Mouse (Mus musculus): ENCODE data around the gene Nfyb. TPM values are rescaled to one million over a fixed set of nuclear protein-coding genes. Genes with fewer than 3 reads are reported as not detected.
A peak's percentile ranks its signal among the peaks of the same experiment; 100 is the strongest.

The Nfyb gene
- total RNA-seq, 2 experiments from 2014 or later, result 57.3 to 60.2 TPM

DNA sequence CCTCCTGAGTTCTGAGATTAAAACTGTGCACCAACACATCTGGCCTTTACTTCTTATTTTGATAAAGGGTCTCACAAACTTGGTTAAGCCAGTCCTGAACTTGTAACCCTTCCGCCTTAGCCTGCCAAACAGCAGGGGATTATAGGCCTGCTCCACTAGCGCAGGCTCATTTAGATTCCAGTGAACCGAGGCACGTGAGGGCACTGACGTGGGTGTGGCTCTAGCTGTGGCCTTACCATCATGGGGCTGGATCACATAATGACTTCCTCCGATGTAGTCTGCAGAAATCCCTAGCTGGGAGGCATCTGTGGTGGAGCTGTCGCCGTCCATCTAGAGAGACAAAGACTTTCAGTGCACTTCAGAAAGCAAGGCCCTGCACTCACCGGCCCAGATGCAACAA, 7.5 kb downstream of the Nfyb start:
- H3K4me3 ChIP-seq, result no peak overlapping the region
- DNase-seq (ENCODE audit: extremely low spot score in 1 of 2, low spot score in 2 of 2), result no peak
- H3K27ac ChIP-seq, result no peak overlapping the region
- TF ChIP-seq CTCF (IDR thresholded peaks at IDR 0.05), result no peak
- intact Hi-C loops (cut with DNase I), result no loop called here

DNA sequence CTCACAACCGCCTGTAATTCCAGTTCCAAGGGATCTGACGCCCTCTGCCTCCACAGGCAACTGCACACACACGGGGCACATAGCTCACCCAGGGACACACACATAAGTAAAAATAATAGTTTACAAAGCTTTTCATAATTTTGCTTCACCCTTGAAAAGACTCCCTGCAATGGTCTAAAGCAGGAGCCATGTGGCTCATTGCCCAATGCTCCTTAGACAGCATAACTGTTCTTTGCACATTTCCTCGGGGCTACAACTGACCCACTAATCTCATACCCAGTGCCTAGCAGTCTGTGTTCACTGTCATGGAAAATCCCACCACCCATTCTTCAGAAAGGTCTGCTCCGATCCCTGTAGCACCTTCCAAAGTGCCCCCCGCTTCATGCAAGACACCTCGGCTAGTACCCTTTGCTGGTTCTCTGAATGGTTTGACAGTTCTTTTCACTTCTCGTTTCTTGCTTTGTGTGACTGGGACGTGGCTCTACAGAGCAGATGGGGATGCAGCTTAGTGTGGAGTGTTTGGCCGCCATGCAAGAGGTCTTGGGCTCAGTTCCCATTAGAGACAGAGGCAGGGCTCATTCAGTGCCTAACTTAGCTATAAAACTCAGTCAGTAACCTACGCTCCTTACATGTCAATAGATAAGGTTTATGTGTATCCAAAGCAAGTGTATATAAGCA, 8.6 kb downstream of the Nfyb start:
- H3K27ac ChIP-seq, result no peak overlapping the region

DNA sequence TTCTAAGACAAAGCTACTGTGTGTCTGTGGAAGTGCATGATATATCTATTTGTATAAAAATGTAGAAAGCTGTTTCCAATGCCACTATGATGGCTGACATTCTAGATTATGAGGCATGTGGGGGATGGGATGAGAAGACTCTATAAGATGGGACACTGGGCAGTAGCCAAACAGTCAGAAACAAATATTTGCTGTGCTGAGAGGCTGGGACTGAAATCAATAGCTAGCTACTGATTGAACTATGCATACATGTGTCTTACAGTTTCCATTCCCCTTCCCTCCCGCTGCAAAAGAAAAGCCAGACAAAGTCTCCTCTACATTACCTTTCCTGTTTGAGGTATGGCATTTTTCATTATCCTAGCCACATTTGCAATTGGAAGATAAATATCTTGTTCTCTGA, 9.3 kb downstream of the Nfyb start:
- intact Hi-C loops (cut with DNase I), result no loop called here
- DNase-seq (ENCODE audit: extremely low spot score in 1 of 2, low spot score in 2 of 2), result no peak
- Histone ChIP-seq H3K4me3 (no peak overlapping the region), H3K27ac (no peak overlapping the region)
- TF ChIP-seq CTCF (IDR thresholded peaks at IDR 0.05), result no peak

More for the DNA sequence above, 8.6 kb downstream of the Nfyb start:
- TF ChIP-seq CTCF (IDR thresholded peaks at IDR 0.05), result no peak
- DNase-seq (ENCODE audit: extremely low spot score in 1 of 2, low spot score in 2 of 2), result no peak
- H3K4me3 ChIP-seq, result no peak overlapping the region
- intact Hi-C loops (cut with DNase I), result no loop called here

DNA sequence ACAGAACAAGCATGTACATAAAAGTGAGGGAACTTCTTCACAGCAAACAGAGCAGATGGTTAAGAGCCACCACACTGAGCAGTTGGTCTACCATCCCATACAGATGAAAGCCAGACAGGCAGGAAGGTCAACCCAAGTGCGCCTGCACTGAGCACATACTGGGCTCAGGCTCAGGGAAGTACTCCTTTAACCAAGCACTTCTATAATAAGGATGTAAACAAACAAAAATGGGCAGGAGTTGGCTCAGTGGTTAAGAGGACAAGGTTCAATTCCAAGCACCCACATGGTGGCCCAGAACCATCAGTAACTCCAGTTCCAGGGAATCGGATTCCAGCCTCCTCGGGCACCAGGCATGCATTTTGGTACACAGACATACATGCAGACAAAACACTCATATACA, 11.0 kb downstream of the Nfyb start:
- no peak overlapping the region for H3K4me3 ChIP-seq
- intact Hi-C loops (cut with DNase I), result no loop called here
- no peak for DNase-seq (ENCODE audit: extremely low spot score in 1 of 2, low spot score in 2 of 2)
- H3K27ac ChIP-seq, result no peak overlapping the region
- no peak for TF ChIP-seq CTCF (IDR thresholded peaks at IDR 0.05)

DNA sequence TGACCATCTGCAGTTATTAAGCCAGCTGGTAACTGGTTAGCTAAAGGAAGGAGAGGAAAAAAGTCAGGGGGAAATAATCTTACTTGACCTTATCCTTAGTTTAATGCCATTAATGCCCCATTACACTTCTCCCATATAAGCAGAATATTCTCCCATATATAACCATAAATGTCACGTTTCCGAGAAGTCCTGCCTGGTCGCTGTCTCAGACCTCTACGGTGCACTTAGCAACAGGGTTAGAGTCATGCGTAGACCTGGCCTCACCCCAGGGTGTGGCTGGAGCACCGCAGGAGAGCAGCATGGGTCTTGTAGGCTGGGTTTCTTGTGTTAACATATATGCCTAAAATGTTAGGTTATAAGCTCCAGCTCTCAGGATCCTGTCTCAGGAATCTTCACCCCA, 13.2 kb downstream of the Nfyb start:
- intact Hi-C loops (cut with DNase I), result no loop called here
- H3K4me3 ChIP-seq, result no peak overlapping the region
- no peak for TF ChIP-seq CTCF (IDR thresholded peaks at IDR 0.05)
- no peak overlapping the region for H3K27ac ChIP-seq
- DNase-seq (ENCODE audit: extremely low spot score in 1 of 2, low spot score in 2 of 2), result no peak

DNA sequence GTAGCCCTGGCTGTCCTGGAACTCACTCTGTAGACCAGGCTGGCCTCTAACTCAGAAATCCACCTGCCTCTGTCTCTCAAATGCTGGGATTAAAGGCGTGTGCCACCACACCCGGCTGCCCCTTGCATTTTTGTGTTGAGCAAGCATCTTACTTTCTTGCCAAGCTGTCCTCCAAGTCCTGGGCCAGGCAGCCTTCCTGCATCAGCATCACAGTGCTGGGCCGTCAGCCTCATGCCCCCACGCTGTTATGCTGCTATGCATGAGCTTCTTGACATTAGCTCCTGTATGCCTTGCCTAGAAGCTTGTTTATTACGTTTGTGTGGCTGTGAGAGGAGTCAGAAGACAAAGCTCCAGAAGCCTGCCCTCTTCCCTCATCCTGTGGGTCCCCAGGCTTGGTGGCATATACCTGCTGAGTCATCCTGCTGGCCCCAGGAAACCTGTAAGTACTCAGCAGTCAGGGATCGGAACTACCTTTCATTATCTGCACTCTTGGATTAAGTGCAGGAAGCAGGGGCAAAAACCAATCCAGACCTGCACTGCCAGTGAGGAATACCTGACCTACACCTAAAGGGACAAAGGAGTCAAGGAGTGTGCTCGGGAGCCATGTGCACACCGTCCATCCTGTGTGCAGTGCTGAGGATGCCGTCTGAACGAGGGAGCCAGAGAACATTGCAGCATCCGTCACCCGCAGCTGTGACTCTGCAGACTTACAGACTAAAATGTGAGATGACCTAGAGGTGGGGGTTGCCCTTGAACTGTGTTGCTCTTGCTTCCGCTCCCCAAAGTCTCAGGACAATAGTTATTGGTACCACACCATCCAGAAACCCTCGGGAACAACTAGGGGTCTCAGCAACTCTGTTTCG, 16.7 kb downstream of the Nfyb start:
- no peak overlapping the region for H3K4me3 ChIP-seq
- no peak for DNase-seq (ENCODE audit: extremely low spot score in 1 of 2, low spot score in 2 of 2)
- no peak overlapping the region for H3K27ac ChIP-seq
- no peak for TF ChIP-seq CTCF (IDR thresholded peaks at IDR 0.05)
- intact Hi-C loops (cut with DNase I), result no loop called here

DNA sequence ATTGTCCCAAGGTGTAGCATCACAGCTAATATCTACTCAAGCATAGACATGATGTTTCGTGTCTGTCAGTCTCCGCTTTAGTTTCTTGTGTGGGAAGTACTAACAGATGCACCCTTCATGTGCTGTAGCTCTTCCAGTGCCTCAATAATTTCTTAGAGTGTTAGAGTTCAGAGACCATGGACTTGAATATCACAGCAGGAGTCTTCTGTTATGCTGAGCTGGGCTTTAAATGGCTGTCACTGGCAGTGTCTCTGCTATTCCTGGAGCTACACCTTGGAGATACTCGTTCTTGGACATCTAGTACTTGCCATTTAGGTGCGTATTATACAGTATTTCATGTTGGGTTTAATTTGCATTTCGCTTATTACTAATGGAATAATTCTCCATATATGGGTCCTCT, 18.6 kb downstream of the Nfyb start:
- no peak for DNase-seq (ENCODE audit: extremely low spot score in 1 of 2, low spot score in 2 of 2)
- Histone ChIP-seq H3K4me3 (no peak overlapping the region), H3K27ac (no peak overlapping the region)
- intact Hi-C loops (cut with DNase I), result no loop called here
- TF ChIP-seq CTCF (IDR thresholded peaks at IDR 0.05), result no peak

DNA sequence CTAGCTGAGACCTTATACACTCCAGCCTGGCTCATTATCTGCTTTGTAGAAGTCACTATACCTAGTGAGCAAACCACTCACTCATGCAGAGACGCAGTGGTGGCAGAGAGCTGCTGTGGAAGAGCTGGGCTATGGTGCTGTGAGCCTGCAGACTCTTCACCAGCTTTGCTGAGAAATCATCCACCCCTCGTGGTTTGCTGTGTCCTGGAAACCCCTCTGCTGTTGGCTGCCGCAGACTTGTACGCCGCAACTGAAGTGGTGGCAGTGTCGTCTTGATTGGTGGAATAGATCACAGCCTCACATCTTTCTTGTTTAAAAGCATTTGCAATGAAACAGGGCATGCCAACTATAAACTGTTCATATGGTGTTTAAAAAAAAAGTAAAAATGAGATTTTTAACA, 19.6 kb downstream of the Nfyb start:
- Histone ChIP-seq H3K27ac (0 out of 2 replicates have a peak overlapping the region, but pooled peaks have one; percentile 11), H3K4me3 (no peak overlapping the region)
- intact Hi-C loops (cut with DNase I), result loop anchor here (5.0 kb wide), 1 partner anchor 37 kb away; no protein-coding TSS in a partner anchor
- TF ChIP-seq CTCF (IDR thresholded peaks at IDR 0.05), result no peak
- no peak for DNase-seq (ENCODE audit: extremely low spot score in 1 of 2, low spot score in 2 of 2)

DNA sequence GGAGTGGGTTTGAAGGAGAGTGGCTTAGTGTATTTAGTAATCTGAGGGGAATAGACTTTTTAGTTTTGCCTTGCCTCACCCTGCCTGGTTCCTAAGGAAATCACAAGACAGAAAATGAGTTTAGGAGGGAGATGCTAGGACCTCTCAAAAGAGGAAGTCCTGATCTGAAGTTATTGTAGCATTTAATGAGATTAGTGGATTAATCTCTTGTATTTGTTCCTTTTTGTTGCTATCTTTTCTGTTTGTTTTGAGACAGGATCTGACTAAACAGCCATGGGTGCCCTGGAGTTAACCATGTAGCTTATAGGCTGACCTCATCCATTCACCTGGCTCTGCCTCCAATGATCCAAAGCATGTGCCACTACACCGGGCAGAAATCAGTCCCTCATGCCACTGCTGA, 21.4 kb downstream of the Nfyb start:
- H3K4me3 ChIP-seq, result no peak overlapping the region
- intact Hi-C loops (cut with DNase I), result loop anchor here (5.0 kb wide), 1 partner anchor 35 kb away; no protein-coding TSS in a partner anchor
- no peak for TF ChIP-seq CTCF (IDR thresholded peaks at IDR 0.05)
- no peak for DNase-seq (ENCODE audit: extremely low spot score in 1 of 2, low spot score in 2 of 2)
- H3K27ac ChIP-seq, result no peak overlapping the region

DNA sequence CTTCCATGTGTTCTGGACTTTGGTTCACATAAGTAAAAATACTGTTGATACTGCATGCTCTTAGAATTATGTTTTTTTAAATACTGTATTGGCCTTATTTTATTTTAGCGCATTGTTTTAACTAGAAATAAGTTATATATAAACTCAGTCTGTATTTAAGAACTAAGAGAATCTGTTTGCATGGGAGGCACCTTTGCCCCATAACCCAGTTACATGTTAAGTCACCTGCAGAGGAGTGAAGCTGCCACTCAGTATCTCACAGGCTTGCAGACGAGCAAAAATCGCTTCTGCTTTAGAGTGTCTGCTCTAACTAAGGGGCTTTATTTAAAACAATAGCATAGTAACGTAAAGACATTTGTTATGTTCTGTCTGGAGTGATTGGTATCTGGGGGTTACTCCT, 22.1 kb downstream of the Nfyb start:
- DNase-seq (ENCODE audit: extremely low spot score in 1 of 2, low spot score in 2 of 2), result no peak
- intact Hi-C loops (cut with DNase I), result loop anchor here (5.0 kb wide), 1 partner anchor 35 kb away; no protein-coding TSS in a partner anchor
- no peak for TF ChIP-seq CTCF (IDR thresholded peaks at IDR 0.05)
- H3K27ac ChIP-seq, result no peak overlapping the region
- H3K4me3 ChIP-seq, result no peak overlapping the region

DNA sequence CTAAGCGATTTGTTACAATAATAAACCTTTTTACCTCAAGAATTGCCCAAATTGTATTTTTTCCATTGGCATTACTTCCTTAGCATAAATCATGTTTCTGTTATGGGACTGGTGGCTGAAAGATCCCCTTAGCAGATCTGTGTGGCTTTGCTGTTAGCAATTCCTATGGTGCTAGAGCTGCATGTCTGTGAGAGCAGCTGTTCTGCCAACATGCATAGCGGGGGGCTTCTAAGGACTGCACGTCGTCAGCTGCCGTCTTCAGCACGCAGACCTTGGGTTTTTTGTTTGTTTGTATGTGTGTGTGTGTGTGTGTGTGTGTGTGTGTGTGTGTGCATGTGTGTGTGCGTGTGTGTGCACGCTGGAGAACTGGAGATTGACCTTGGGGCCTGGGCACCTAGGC, 22.6 kb downstream of the Nfyb start:
- H3K4me3 ChIP-seq, result no peak overlapping the region
- TF ChIP-seq CTCF (IDR thresholded peaks at IDR 0.05), result no peak
- intact Hi-C loops (cut with DNase I), result loop anchor here (5.0 kb wide), 1 partner anchor 34 kb away; no protein-coding TSS in a partner anchor
- DNase-seq (ENCODE audit: extremely low spot score in 1 of 2, low spot score in 2 of 2), result no peak
- no peak overlapping the region for H3K27ac ChIP-seq

DNA sequence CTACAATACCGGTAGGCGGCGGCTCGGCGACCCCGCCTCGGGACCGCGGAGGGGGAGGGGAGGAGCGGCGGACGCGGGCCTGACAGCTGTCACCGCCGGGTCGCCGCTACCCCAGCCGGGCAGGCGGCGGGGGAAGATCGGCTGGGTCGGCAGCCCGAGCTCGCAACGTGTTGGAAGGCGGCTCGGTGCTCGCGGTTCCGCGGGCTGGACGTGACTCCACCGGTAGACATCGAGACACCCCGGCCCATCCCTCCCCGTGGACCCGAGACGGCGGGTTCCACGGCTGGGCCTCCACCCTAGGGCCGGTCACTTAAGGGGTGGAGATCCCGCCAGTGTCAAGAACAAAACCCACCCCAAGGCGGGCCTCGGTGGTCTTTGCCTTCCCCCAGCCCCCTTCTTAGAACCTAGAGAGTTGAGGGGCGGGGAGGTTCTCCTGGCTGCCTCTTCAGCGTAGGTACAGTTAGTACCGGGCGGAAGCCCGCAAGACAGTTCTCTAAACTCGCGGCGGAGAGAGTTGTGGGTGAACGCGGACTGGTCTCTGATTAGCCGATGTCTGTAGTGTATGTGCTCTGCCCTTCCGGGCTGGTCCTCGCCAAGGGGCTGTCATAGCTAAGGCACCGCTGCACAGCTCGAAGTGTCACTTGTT, 64.5 kb downstream of the Nfyb start:
- no peak for TF ChIP-seq CTCF (IDR thresholded peaks at IDR 0.05)
- H3K4me3 ChIP-seq, result peak overlapping the region; percentile 83
- no peak for DNase-seq (ENCODE audit: extremely low spot score in 1 of 2, low spot score in 2 of 2)
- intact Hi-C loops (cut with DNase I), result loop anchor here (2.0 kb wide), 1 partner anchor 37 kb away; no protein-coding TSS in a partner anchor
- H3K27ac ChIP-seq, result peak overlapping the region; percentile 89

All from left cerebral cortex, adult 2 months (tissue).